Mouse (Mus musculus) liver, postnatal 0 days (tissue): ENCODE data around the gene P4ha1.

ENCODE experiments used
- CTCF ChIP-seq: sonication (generic); IDR thresholded peaks from 2 replicates; pipeline ENCODE4 v1.5.1; 2016; ENCODE audit warnings: antibody characterized with exemption, low read depth
- EP300 ChIP-seq: IDR thresholded peaks from 2 replicates; pipeline ENCODE4 v1.6.1; 2016; ENCODE audit warnings: antibody characterized with exemption, low read depth, mild to moderate bottlenecking

DNA sequence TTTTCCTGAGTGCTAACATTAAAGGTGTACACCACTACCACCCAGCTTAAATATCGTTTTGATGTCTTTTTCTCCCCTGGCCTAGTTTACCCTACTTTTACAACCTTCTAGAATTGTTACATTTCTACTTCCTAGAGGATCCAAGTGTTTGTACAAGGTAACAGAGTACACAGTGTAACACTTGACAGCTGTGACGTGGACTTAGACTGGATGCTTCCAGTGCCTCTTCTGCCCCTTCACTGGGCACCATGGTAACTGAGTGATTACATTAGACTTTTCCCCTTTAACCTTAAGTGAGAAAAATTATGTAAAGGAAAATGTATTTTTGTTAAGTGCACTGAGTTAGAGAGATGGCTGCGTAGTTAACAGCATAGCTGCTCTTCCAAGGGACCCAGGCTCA lies 41.5 kb downstream of the P4ha1 start:
- TF ChIP-seq CTCF = no peak
- no peak for TF ChIP-seq EP300
